Mouse (Mus musculus) midbrain, embryonic 16.5 days (tissue): ENCODE data around the gene Aqp3. TPM values are rescaled to one million over a fixed set of nuclear protein-coding genes. Genes with fewer than 3 reads are reported as not detected.

Experiments
- ATAC-seq: fragments of 200-750 bp; cut with Nextera tagmentation; 2 replicates; pipeline ENCODE4 v1.8.0; 2017; ENCODE audit warnings: moderate TSS enrichment
- H3K27ac ChIP-seq: fragments of 300-500 bp; sonication (generic); 2 replicates; pipeline ENCODE4 v1.5.1; 2014; ENCODE audit warnings: mild to moderate bottlenecking, low read length, mixed read lengths
- H3K27me3 ChIP-seq: fragments of 300-500 bp; sonication (generic); 2 replicates; pipeline ENCODE4 v1.6.1; 2014; ENCODE audit warnings: low read depth, low read length, mixed read lengths; ENCODE audit not compliant: control insufficient read depth, insufficient read depth
- H3K36me3 ChIP-seq: fragments of 300-500 bp; sonication (generic); 2 replicates; pipeline ENCODE4 v1.6.1; 2014; ENCODE audit warnings: mild to moderate bottlenecking, low read length, moderate library complexity, mixed read lengths; ENCODE audit not compliant: control insufficient read depth, insufficient read depth
- H3K4me1 ChIP-seq: fragments of 300-500 bp; sonication (generic); 2 replicates; pipeline ENCODE4 v1.6.1; 2014; ENCODE audit warnings: mild to moderate bottlenecking, low read length, mixed read lengths; ENCODE audit not compliant: control insufficient read depth, insufficient read depth
- H3K4me2 ChIP-seq: fragments of 300-500 bp; sonication (generic); 2 replicates; pipeline ENCODE4 v1.6.1; 2014; ENCODE audit warnings: mild to moderate bottlenecking, low read length, mixed read lengths
- H3K4me3 ChIP-seq: fragments of 300-500 bp; sonication (generic); 2 replicates; pipeline ENCODE4 v1.5.1; 2014; ENCODE audit warnings: low read depth, mild to moderate bottlenecking, low read length, moderate library complexity, mixed read lengths
- H3K9ac ChIP-seq: fragments of 300-500 bp; sonication (generic); 2 replicates; pipeline ENCODE4 v1.6.1; 2014; ENCODE audit warnings: low read depth, low read length, mixed read lengths
- H3K9me3 ChIP-seq: fragments of 300-500 bp; sonication (generic); replicated peaks from 2 replicates; pipeline ENCODE4 v1.6.1; 2014; ENCODE audit warnings: mild to moderate bottlenecking, low read length, mixed read lengths; ENCODE audit not compliant: control insufficient read depth, poor library complexity, severe bottlenecking
- WGBS: fragments of 180-500 bp; shearing (Covaris S2); extraction: QIAGEN DNeasy Blood & Tissue Kit; methylation state at CpG from one replicate; pipeline ENCODE4 v1.1.7; 2014; 5-methylcytosine and 5-hydroxymethylcytosine counted together
- polyA plus RNA-seq: library from polyadenylated mRNA; unstranded; fragments of >200 nt; fragmentation: Nextera tagmentation; extraction: Ambion mirVana; gene quantifications from 2 replicates; pipeline ENCODE4 v1.2.1, GENCODE M21; 2015

Aqp3 gene
- polyA plus RNA-seq, 1 experiment from 2014 or later, result 0.24 TPM

GRCm38 (mm10) chr4:41057361-41057760, 40.6 kb downstream of the Aqp3 start:
- Histone ChIP-seq H3K4me1 (no peaks in the 10 kb centered on the region), H3K27ac (no peak overlapping the region), H3K4me2 (no peak overlapping the region), H3K9ac (no peak overlapping the region), H3K27me3 (no peaks in the 10 kb centered on the region), H3K4me3 (no peak overlapping the region), H3K9me3 (no peaks in the 10 kb centered on the region), H3K36me3 (no peaks in the 10 kb centered on the region)
- no peak for ATAC-seq
- WGBS, result 74% methylated on average over 6 of the region's 9 CpGs

- no peak overlapping the region for H3K27ac ChIP-seq
Measured at GRCm38 (mm10) chr4:41056742-41057332, 41.1 kb downstream of the Aqp3 start.

DNA sequence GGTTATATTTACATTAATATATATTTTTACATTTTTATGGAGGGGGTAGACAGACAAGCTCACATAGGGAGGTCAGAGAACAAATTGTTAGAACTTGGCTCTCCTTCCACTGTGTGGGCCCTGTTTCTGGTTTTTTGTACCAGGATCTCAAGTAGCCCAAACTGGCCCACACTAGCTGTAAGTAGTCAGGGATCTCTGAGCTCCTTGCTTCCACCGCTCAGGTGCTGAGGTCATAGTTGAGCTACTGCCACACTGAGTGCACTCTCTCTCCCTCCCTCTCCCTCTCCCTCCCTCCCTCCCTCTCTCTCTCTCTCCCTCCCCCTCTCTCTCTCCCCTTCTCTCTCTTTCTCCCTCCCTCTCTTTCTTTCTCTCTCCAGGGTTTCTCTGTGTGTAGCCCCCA, 41.7 kb downstream of the Aqp3 start:
- no peaks in the 10 kb centered on the region for H3K36me3 ChIP-seq
- no peaks in the 10 kb centered on the region for H3K9me3 ChIP-seq
- ATAC-seq, result no peak
- no peak overlapping the region for H3K4me2 ChIP-seq
- H3K4me1 ChIP-seq, result no peaks in the 10 kb centered on the region
- H3K27me3 ChIP-seq, result no peaks in the 10 kb centered on the region
- H3K9ac ChIP-seq, result no peak overlapping the region
- H3K27ac ChIP-seq, result no peak overlapping the region
- 20% methylated on average over 1 of the region's 1 CpGs for WGBS
- H3K4me3 ChIP-seq, result no peak overlapping the region

More at GRCm38 (mm10) chr4:41056742-41057332, 41.1 kb downstream of the Aqp3 start:
- Histone ChIP-seq H3K4me1 (no peaks in the 10 kb centered on the region), H3K9me3 (no peaks in the 10 kb centered on the region), H3K9ac (no peak overlapping the region), H3K27me3 (no peaks in the 10 kb centered on the region), H3K4me2 (no peak overlapping the region), H3K36me3 (no peaks in the 10 kb centered on the region), H3K4me3 (no peak overlapping the region)
- WGBS, result 73% methylated on average over 7 of the region's 7 CpGs
- ATAC-seq, result no peak

GRCm38 (mm10) chr4:41055111-41055510, 42.9 kb downstream of the Aqp3 start:
- Histone ChIP-seq H3K4me1 (peaks cover 3% of the 10 kb centered on the region; the same call in 1 of the 2 replicates), H3K4me3 (no peak overlapping the region), H3K4me2 (no peak overlapping the region), H3K9me3 (no peaks in the 10 kb centered on the region), H3K27me3 (no peaks in the 10 kb centered on the region), H3K9ac (no peak overlapping the region), H3K36me3 (no peaks in the 10 kb centered on the region), H3K27ac (no peak overlapping the region)
- WGBS, result 87% methylated on average over 13 of the region's 13 CpGs
- ATAC-seq, result no peak

DNA sequence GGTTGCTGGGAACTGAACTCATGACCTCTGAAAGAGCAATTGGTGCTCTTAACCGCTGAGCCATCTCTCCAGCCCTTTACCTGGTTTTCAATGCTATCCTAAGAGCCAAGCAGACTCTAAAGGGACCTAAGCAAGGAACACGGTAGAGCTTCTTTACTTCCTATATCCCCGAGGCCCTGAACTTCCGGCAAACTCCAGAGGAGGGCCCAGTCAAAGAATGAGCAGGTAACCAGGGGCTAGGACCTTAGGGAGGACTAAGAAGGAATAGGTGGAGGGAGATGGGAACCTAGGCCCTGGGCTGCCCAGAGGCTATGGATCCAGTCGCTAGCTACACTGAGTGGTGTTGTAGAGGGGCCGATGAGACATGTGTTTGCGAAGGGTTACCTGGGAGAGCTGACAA, 46.2 kb downstream of the Aqp3 start:
- Histone ChIP-seq H3K9ac (no peak overlapping the region), H3K27me3 (no peaks in the 10 kb centered on the region), H3K9me3 (no peaks in the 10 kb centered on the region), H3K4me1 (peaks cover 3% of the 10 kb centered on the region; the same call in 1 of the 2 replicates), H3K4me3 (no peak overlapping the region), H3K36me3 (no peaks in the 10 kb centered on the region), H3K27ac (no peak overlapping the region), H3K4me2 (no peak overlapping the region)
- 77% methylated on average over 7 of the region's 7 CpGs for WGBS
- ATAC-seq, result no peak

DNA sequence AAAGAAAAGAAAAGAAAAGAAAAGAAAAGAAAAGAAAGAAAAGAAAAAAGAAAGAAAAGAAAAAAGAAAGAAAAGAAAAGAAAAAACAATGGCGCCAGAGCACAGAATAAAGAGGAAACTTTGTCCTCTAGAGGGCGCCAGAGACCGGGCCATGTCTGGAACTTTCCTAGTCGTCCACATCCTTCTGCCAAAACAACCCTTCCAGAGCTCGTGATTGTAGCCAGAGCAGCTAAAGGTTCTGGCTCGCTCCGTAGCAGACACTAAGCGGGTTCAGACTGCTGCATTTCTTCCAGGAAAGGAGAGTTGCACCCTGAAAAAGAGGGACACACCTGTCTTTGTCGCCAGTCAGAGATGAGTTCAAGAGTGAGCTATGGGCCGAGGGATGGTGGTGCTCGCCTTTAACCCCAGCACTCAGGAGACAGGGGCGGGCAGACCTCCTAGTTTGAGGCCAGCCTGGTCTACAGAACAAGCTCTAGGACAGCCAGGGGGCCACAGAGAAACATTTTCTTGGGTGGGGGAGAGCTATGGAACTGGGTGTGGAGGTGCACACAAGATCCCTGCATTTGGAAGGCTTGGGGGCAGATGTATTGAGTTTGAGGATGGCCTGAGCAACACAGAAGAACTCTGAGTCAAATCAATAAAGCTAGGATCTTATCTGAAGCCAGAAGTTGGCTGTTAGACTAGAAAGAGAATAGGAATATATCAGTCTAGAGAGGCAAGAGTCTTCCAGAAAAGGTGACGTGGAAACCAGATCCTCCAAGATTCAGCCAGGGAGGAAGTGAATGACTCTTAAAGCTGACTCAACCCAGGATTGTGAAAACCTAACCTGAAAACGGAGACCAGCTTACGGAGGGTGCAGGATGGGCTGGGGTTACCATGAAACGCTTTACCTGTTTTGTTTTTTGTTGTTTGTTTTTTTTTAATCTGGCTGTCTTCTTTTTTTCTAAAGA, 47.0 kb downstream of the Aqp3 start:
- H3K27ac ChIP-seq, result no peak overlapping the region
- 30% methylated on average over 16 of the region's 16 CpGs for WGBS
- H3K9ac ChIP-seq, result peak overlapping the region; percentile 47; the same call in 1 of the 2 replicates
- no peak overlapping the region; the same call in 1 of the 2 replicates for H3K4me3 ChIP-seq
- H3K9me3 ChIP-seq, result no peaks in the 10 kb centered on the region
- H3K36me3 ChIP-seq, result no peaks in the 10 kb centered on the region
- H3K27me3 ChIP-seq, result no peaks in the 10 kb centered on the region
- peaks cover 3% of the 10 kb centered on the region; the same call in 1 of the 2 replicates for H3K4me1 ChIP-seq
- H3K4me2 ChIP-seq, result peak overlapping the region; percentile 50
- peak; percentile 80 for ATAC-seq

DNA sequence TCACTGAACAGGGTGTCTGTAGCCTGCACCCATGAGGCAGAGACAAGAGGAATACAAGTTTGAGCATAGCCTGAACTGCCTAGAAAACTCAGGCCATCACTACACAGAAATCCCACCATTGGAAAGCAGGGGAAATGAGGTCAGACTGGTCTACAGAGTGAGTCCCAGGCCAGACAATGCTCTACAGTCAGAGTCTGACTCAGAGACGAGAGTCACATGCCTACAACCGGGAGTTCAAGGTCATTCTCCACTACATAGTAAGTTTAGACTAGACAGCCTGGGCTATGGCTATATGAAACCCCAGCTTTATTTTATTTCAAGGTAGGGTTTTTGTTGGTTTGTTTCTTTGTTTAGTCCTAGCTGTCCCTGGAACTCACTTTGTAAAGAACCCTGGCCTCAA, 49.1 kb downstream of the Aqp3 start:
- no peak overlapping the region for H3K4me3 ChIP-seq
- H3K4me2 ChIP-seq, result no peak overlapping the region
- H3K9me3 ChIP-seq, result no peaks in the 10 kb centered on the region
- no peak for ATAC-seq
- H3K27me3 ChIP-seq, result no peaks in the 10 kb centered on the region
- H3K36me3 ChIP-seq, result no peaks in the 10 kb centered on the region
- H3K4me1 ChIP-seq, result peaks cover 3% of the 10 kb centered on the region; the same call in 1 of the 2 replicates
- no peak overlapping the region for H3K27ac ChIP-seq
- H3K9ac ChIP-seq, result no peak overlapping the region
- WGBS, result 51% methylated on average over 2 of the region's 2 CpGs

DNA sequence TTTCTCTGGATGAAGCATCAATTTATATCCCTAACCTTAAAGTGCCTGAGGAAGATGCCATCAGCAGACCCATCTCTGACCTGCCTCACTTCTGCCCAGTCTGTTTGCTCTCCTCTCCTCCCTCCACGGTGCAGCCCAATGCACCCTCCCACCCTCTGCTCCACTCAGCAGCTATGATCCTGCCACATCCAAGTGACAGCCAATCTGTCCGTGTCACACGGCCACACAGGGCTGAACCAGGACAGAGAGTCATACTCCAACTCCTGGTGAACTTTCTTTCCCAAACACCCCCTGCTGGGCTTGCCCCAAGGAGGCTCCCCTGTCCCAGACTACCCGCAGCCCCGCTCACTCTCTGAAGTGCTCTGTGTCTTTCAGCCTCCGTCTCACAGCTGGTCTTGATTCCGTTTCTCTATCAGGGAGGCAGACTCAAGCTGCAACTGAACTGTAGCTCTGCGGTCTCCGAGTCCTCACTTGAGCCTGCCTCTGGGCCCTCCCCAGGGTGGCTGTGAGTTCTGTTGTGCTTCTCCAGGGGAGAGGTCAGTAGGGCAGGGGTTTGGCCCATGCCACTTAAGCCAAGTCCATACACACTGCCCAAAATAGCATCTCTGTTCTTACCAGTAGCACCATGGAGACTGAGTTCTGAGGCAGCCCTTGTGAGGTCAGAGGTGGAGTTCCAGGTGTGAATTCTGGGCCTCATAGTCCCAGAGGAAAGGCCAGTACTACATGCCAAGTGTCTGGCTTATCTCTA, 50.3 kb downstream of the Aqp3 start, which contains the start of gene Aqp7:
Gene Aqp7 (minus strand): TSS at position 616 of the 748 bp plus-strand sequence.
- no peaks in the 10 kb centered on the region for H3K27me3 ChIP-seq
- H3K36me3 ChIP-seq, result no peaks in the 10 kb centered on the region
- H3K27ac ChIP-seq, result no peak within 1 kb of the TSS
- peaks cover 3% of the 10 kb centered on the region; the same call in 1 of the 2 replicates for H3K4me1 ChIP-seq
- no peak within 1 kb of the TSS for H3K9ac ChIP-seq
- no peak for ATAC-seq
- no peak within 1 kb of the TSS for H3K4me2 ChIP-seq
- H3K9me3 ChIP-seq, result no peaks in the 10 kb centered on the region
- 42% methylated on average over 9 of the region's 9 CpGs for WGBS
- H3K4me3 ChIP-seq, result no peak within 1 kb of the TSS
